Mouse (Mus musculus) spleen, adult 18-20 months (tissue): ENCODE data around the gene Adamtsl4.
"Not testable (repeated sequence)": the region's sequence is repeated elsewhere in the genome, so short reads cannot be mapped to it uniquely, and the experiment has no call there.

ENCODE experiments used
- DNase-seq, 2 experiments: peaks; one replicate each; pipeline ENCODE4 v3.0.0; 2022; ENCODE audit warnings: mixed read lengths in 2 of 2

Adamtsl4 gene

GRCm38 (mm10) chr3:95658868-95659712 lies 28.6 kb downstream of the Adamtsl4 start:
- DNase-seq = peak; percentile 64 to 70

- DNase-seq = peak; percentile 93 to 94
Observed at GRCm38 (mm10) chr3:95658236-95658867, 29.4 kb downstream of the Adamtsl4 start, which contains the start of gene Mcl1. Mcl1 (plus strand) TSS chr3:95658788.

GRCm38 (mm10) chr3:95657711-95658110 lies 30.0 kb downstream of the Adamtsl4 start:
- no peak for DNase-seq

- no peak for DNase-seq
Observed at GRCm38 (mm10) chr3:95657108-95657507, 30.6 kb downstream of the Adamtsl4 start.

- no peak for DNase-seq
Observed at GRCm38 (mm10) chr3:95655437-95655836, 32.3 kb downstream of the Adamtsl4 start.

GRCm38 (mm10) chr3:95654371-95654770 lies 33.3 kb downstream of the Adamtsl4 start:
- not testable (repeated sequence) for DNase-seq

GRCm38 (mm10) chr3:95653473-95654034 lies 34.2 kb downstream of the Adamtsl4 start:
- no peak for DNase-seq

GRCm38 (mm10) chr3:95652871-95653270 lies 34.8 kb downstream of the Adamtsl4 start:
- DNase-seq = no peak

GRCm38 (mm10) chr3:95652204-95652811 lies 35.4 kb downstream of the Adamtsl4 start:
- peak; percentile 59 to 71 for DNase-seq

- no peak for DNase-seq
Observed at GRCm38 (mm10) chr3:95651391-95652203, 36.1 kb downstream of the Adamtsl4 start.

- DNase-seq = no peak
Observed at GRCm38 (mm10) chr3:95651033-95651373, 36.7 kb downstream of the Adamtsl4 start.

- peak in 1 of 2 experiments; percentile 21 for DNase-seq
Observed at GRCm38 (mm10) chr3:95650276-95651032, 37.3 kb downstream of the Adamtsl4 start.

GRCm38 (mm10) chr3:95648016-95648415 lies 39.7 kb downstream of the Adamtsl4 start:
- DNase-seq = no peak

- peak; percentile 73 to 75 for DNase-seq
Observed at GRCm38 (mm10) chr3:95645313-95646235, 42.1 kb downstream of the Adamtsl4 start.

GRCm38 (mm10) chr3:95643097-95643496 lies 44.6 kb downstream of the Adamtsl4 start:
- DNase-seq = no peak

- DNase-seq = no peak
Observed at GRCm38 (mm10) chr3:95639694-95640093, 48.0 kb downstream of the Adamtsl4 start.

GRCm38 (mm10) chr3:95636072-95636471 lies 51.6 kb downstream of the Adamtsl4 start:
- DNase-seq = no peak

- no peak for DNase-seq
Observed at GRCm38 (mm10) chr3:95635636-95636035, 52.1 kb downstream of the Adamtsl4 start.

GRCm38 (mm10) chr3:95632648-95633588 lies 54.8 kb downstream of the Adamtsl4 start:
- no peak for DNase-seq
